Mouse (Mus musculus): ENCODE measurements around the gene 4930550C14Rik. TPM values are rescaled to one million over a fixed set of nuclear protein-coding genes. Genes with fewer than 3 reads are reported as not detected.

4930550C14Rik gene
- polyA plus RNA-seq, 1 experiment from 2014 or later, result 0.58 TPM

- H3K9me3 ChIP-seq (ENCODE audit: control insufficient read depth, low read length), result no peaks in the 10 kb centered on the region
- H3K4me3 ChIP-seq (ENCODE audit: low read depth, low read length), result no peak overlapping the region
- 0 out of 2 replicates have a peak, but pooled peaks cover 3% of the 10 kb centered on the region for H3K36me3 ChIP-seq (ENCODE audit: control insufficient read depth, insufficient read depth, low read length)
- no peak overlapping the region for H3K27ac ChIP-seq (replicated peaks)
- H3K27me3 ChIP-seq (ENCODE audit: control insufficient read depth, insufficient read depth, low read length), result no peaks in the 10 kb centered on the region
- no peak overlapping the region for H3K9ac ChIP-seq (ENCODE audit: low read length)
- TF ChIP-seq EP300 (optimal IDR thresholded peaks at IDR 0.05), result no peak
- no peak for TF ChIP-seq CTCF (IDR thresholded peaks at IDR 0.05; ENCODE audit: low read depth)
- ATAC-seq (ENCODE audit: low FRiP score, low TSS enrichment) (no peak), DNase-seq (ENCODE audit: low spot score) (no peak)
- WGBS, result 94% methylated on average over 6 of the region's 6 CpGs
- no peaks in the 10 kb centered on the region; the same call in 1 of the 2 replicates for H3K4me1 ChIP-seq (replicated peaks; ENCODE audit: control insufficient read depth, insufficient read depth)
- H3K4me2 ChIP-seq (replicated peaks; ENCODE audit: low read depth), result no peak overlapping the region
Observed at GRCm38 (mm10) chr9:53404050-53404752, 2.1 kb downstream of the 4930550C14Rik start.

- Histone ChIP-seq H3K4me3 (ENCODE audit: low read depth, low read length) (peak overlapping the region; percentile 30), H3K27ac (replicated peaks) (peak overlapping the region; percentile 45; the same call in 1 of the 2 replicates), H3K9ac (ENCODE audit: low read length) (peak overlapping the region; percentile 5; the same call in 1 of the 2 replicates), H3K36me3 (ENCODE audit: control insufficient read depth, insufficient read depth, low read length) (no peaks in the 10 kb centered on the region), H3K4me1 (replicated peaks; ENCODE audit: control insufficient read depth, insufficient read depth) (no peaks in the 10 kb centered on the region; the same call in 1 of the 2 replicates), H3K4me2 (replicated peaks; ENCODE audit: low read depth) (peak overlapping the region; percentile 44), H3K27me3 (ENCODE audit: control insufficient read depth, insufficient read depth, low read length) (no peaks in the 10 kb centered on the region), H3K9me3 (ENCODE audit: control insufficient read depth, low read length) (no peaks in the 10 kb centered on the region)
- DNase-seq (ENCODE audit: low spot score), result peak; percentile 86
- ATAC-seq (ENCODE audit: low FRiP score, low TSS enrichment), result peak; percentile 78
- WGBS, result 30% methylated on average over 21 of the region's 21 CpGs
- no peak for TF ChIP-seq CTCF (IDR thresholded peaks at IDR 0.05; ENCODE audit: low read depth)
- no peak for TF ChIP-seq EP300 (optimal IDR thresholded peaks at IDR 0.05)
Observed at GRCm38 (mm10) chr9:53404753-53405722, 2.9 kb downstream of the 4930550C14Rik start.

GRCm38 (mm10) chr9:53408548-53408947 lies 6.4 kb downstream of the 4930550C14Rik start:
- 53% methylated on average over 4 of the region's 4 CpGs for WGBS
- ATAC-seq (ENCODE audit: low FRiP score, low TSS enrichment) (peak; percentile 31), DNase-seq (ENCODE audit: low spot score) (no peak)
- Histone ChIP-seq H3K9ac (ENCODE audit: low read length) (no peak overlapping the region), H3K4me1 (replicated peaks; ENCODE audit: control insufficient read depth, insufficient read depth) (no peaks in the 10 kb centered on the region), H3K4me2 (replicated peaks; ENCODE audit: low read depth) (no peak overlapping the region), H3K27ac (replicated peaks) (no peak overlapping the region), H3K36me3 (ENCODE audit: control insufficient read depth, insufficient read depth, low read length) (no peaks in the 10 kb centered on the region), H3K4me3 (ENCODE audit: low read depth, low read length) (no peak overlapping the region), H3K9me3 (ENCODE audit: control insufficient read depth, low read length) (no peaks in the 10 kb centered on the region), H3K27me3 (ENCODE audit: control insufficient read depth, insufficient read depth, low read length) (no peaks in the 10 kb centered on the region)
- TF ChIP-seq CTCF (IDR thresholded peaks at IDR 0.05; ENCODE audit: low read depth) (no peak), EP300 (optimal IDR thresholded peaks at IDR 0.05) (no peak)

GRCm38 (mm10) chr9:53408953-53409361 lies 6.8 kb downstream of the 4930550C14Rik start:
- Histone ChIP-seq H3K4me1 (replicated peaks; ENCODE audit: control insufficient read depth, insufficient read depth) (no peaks in the 10 kb centered on the region), H3K9ac (ENCODE audit: low read length) (no peak overlapping the region), H3K27me3 (ENCODE audit: control insufficient read depth, insufficient read depth, low read length) (no peaks in the 10 kb centered on the region), H3K36me3 (ENCODE audit: control insufficient read depth, insufficient read depth, low read length) (no peaks in the 10 kb centered on the region), H3K4me3 (ENCODE audit: low read depth, low read length) (no peak overlapping the region), H3K9me3 (ENCODE audit: control insufficient read depth, low read length) (no peaks in the 10 kb centered on the region), H3K27ac (replicated peaks) (no peak overlapping the region), H3K4me2 (replicated peaks; ENCODE audit: low read depth) (no peak overlapping the region)
- DNase-seq (ENCODE audit: low spot score) (no peak), ATAC-seq (ENCODE audit: low FRiP score, low TSS enrichment) (peak; percentile 69)
- TF ChIP-seq CTCF (IDR thresholded peaks at IDR 0.05; ENCODE audit: low read depth) (no peak), EP300 (optimal IDR thresholded peaks at IDR 0.05) (no peak)
- WGBS, result 36% methylated on average over 2 of the region's 2 CpGs

- WGBS, result 66% methylated on average over 3 of the region's 3 CpGs
- H3K9ac ChIP-seq (ENCODE audit: low read length), result no peak overlapping the region
- H3K4me2 ChIP-seq (replicated peaks; ENCODE audit: low read depth), result no peak overlapping the region
- H3K4me1 ChIP-seq (replicated peaks; ENCODE audit: control insufficient read depth, insufficient read depth), result no peaks in the 10 kb centered on the region
- DNase-seq (ENCODE audit: low spot score) (no peak), ATAC-seq (ENCODE audit: low FRiP score, low TSS enrichment) (no peak)
- H3K36me3 ChIP-seq (ENCODE audit: control insufficient read depth, insufficient read depth, low read length), result no peaks in the 10 kb centered on the region
- H3K27ac ChIP-seq (replicated peaks), result peak overlapping the region; percentile 31; the same call in 1 of the 2 replicates
- no peaks in the 10 kb centered on the region for H3K9me3 ChIP-seq (ENCODE audit: control insufficient read depth, low read length)
- no peaks in the 10 kb centered on the region for H3K27me3 ChIP-seq (ENCODE audit: control insufficient read depth, insufficient read depth, low read length)
- H3K4me3 ChIP-seq (ENCODE audit: low read depth, low read length), result no peak overlapping the region
- TF ChIP-seq CTCF (IDR thresholded peaks at IDR 0.05; ENCODE audit: low read depth) (no peak), EP300 (optimal IDR thresholded peaks at IDR 0.05) (no peak)
Observed at GRCm38 (mm10) chr9:53409427-53409826, 7.3 kb downstream of the 4930550C14Rik start.

All from stomach, postnatal 0 days (tissue).